Comparison of ENCODE assay signal across 16 mouse cellular contexts in genomic region chr1:156460216-156460615, GRCm38 (mm10). TPM values are rescaled to one million over a fixed set of nuclear protein-coding genes. Genes with fewer than 3 reads are reported as not detected.
DNase-seq lines count a peak whose midpoint lies in the region; ATAC-seq and TF ChIP-seq lines count a peak whose summit lies in the region.
"Had no signal": no experiment of that assay in that cellular context is flagged by ENCODE, and none has a peak within 500 bp of the region (broad histone marks: within the 10 kb centered on the region; RNA-seq: fewer than 3 reads in every experiment).

No protein-coding gene starts in this region.

- no peaks in the 10 kb centered on the region for H3K27me3 ChIP-seq in heart, embryonic 10.5 days (ENCODE audit: insufficient read depth, poor library complexity, severe bottlenecking)
- no peaks in the 10 kb centered on the region for H3K27me3 ChIP-seq in liver, embryonic 11.5 days (replicated peaks; ENCODE audit: control insufficient read depth, insufficient read depth, low read length)
- no peaks in the 10 kb centered on the region for H3K27me3 ChIP-seq in liver, embryonic 15.5 days
- H3K27me3 ChIP-seq in hindbrain, embryonic 11.5 days (ENCODE audit: control insufficient read depth, insufficient read depth, low read length) = no peaks in the 10 kb centered on the region
- H3K27me3 ChIP-seq: hindbrain, embryonic 12.5 days had no signal

- H3K9me3 ChIP-seq in heart, embryonic 10.5 days = no peaks in the 10 kb centered on the region
- H3K9me3 ChIP-seq in liver, embryonic 11.5 days (ENCODE audit: control insufficient read depth, low read length) = no peaks in the 10 kb centered on the region
- H3K9me3 ChIP-seq in liver, embryonic 15.5 days (replicated peaks) = no peaks in the 10 kb centered on the region
- H3K9me3 ChIP-seq in hindbrain, embryonic 11.5 days (ENCODE audit: control insufficient read depth, low read length) = no peaks in the 10 kb centered on the region
- H3K9me3 ChIP-seq: embryonic facial prominence, embryonic 10.5 days; hindbrain, embryonic 12.5 days had no signal

- TF ChIP-seq POLR2A in bone marrow macrophage, adult 2 months (IDR thresholded peaks at IDR 0.05; ENCODE audit: borderline replicate concordance, low read depth, low read length) = no peak

- H3K36me3 ChIP-seq in heart, embryonic 10.5 days = peaks cover 26% of the 10 kb centered on the region
- peaks cover 2% of the 10 kb centered on the region; the same call in 1 of the 2 replicates for H3K36me3 ChIP-seq in liver, embryonic 11.5 days (ENCODE audit: control insufficient read depth, insufficient read depth, low read length)
- no peaks in the 10 kb centered on the region for H3K36me3 ChIP-seq in liver, embryonic 15.5 days (replicated peaks)
- H3K36me3 ChIP-seq in hindbrain, embryonic 11.5 days (ENCODE audit: control insufficient read depth, insufficient read depth, low read length) = no peaks in the 10 kb centered on the region
- H3K36me3 ChIP-seq: hindbrain, embryonic 12.5 days had no signal

- no peak for ATAC-seq in liver, embryonic 11.5 days (replicated peaks; ENCODE audit: low FRiP score)
- ATAC-seq in liver, embryonic 15.5 days (ENCODE audit: insufficient read depth) = no peak
- ATAC-seq in hindbrain, embryonic 11.5 days (ENCODE audit: low FRiP score) = no peak

- H3K4me2 ChIP-seq in liver, embryonic 11.5 days = no peak overlapping the region
- H3K4me2 ChIP-seq in liver, embryonic 15.5 days = no peak overlapping the region
- H3K4me2 ChIP-seq in hindbrain, embryonic 11.5 days (replicated peaks; ENCODE audit: low read depth, low read length) = no peak overlapping the region
- H3K4me2 ChIP-seq: hindbrain, embryonic 12.5 days; midbrain, embryonic 11.5 days had no signal

- H3K9ac ChIP-seq in liver, embryonic 11.5 days (ENCODE audit: low read depth, low read length) = no peak overlapping the region
- H3K9ac ChIP-seq in liver, embryonic 15.5 days = no peak overlapping the region
- no peak overlapping the region for H3K9ac ChIP-seq in hindbrain, embryonic 11.5 days (ENCODE audit: low read depth, low read length)
- H3K9ac ChIP-seq: hindbrain, embryonic 12.5 days had no signal

- DNase-seq in heart, embryonic 10.5 days (ENCODE audit: low spot score) = no peak
- DNase-seq in heart, postnatal 10 days = no peak
- DNase-seq in liver, embryonic 11.5 days (ENCODE audit: low spot score) = no peak
- no peak for DNase-seq in liver
- no peak for DNase-seq in ovary, postnatal 36 days (ENCODE audit: low spot score)
- DNase-seq in hindbrain, embryonic 11.5 days (ENCODE audit: low spot score) = no peak
- DNase-seq: cerebellum, adult 9-10 months; lung, postnatal 14 days; right cerebral cortex, adult 18-20 months had no signal

- intact Hi-C loops in heart, postnatal 10 days (cut with DNase I) = no loop called here

- H3K4me3 ChIP-seq in heart, embryonic 10.5 days = no peak overlapping the region
- H3K4me3 ChIP-seq in liver, embryonic 11.5 days (ENCODE audit: low read depth, low read length) = no peak overlapping the region
- no peak overlapping the region for H3K4me3 ChIP-seq in bone marrow macrophage, adult 2 months (ENCODE audit: insufficient read depth, low read length)
- no peak overlapping the region for H3K4me3 ChIP-seq in liver, embryonic 15.5 days (replicated peaks)
- H3K4me3 ChIP-seq in hindbrain, embryonic 11.5 days (ENCODE audit: low read depth, low read length) = no peak overlapping the region
- H3K4me3 ChIP-seq: embryonic facial prominence, embryonic 10.5 days; hindbrain, embryonic 12.5 days; left cerebral cortex, adult 2 months had no signal

- TF ChIP-seq CTCF in bone marrow macrophage, adult 2 months (IDR thresholded peaks at IDR 0.05; ENCODE audit: low read depth, low read length) = no peak

- 90% methylated on average over 4 of the region's 4 CpGs for WGBS in heart, embryonic 10.5 days
- 88% methylated on average over 4 of the region's 4 CpGs for WGBS in liver, embryonic 11.5 days
- WGBS in liver, embryonic 15.5 days (ENCODE audit: insufficient replicate concordance) = 77% methylated on average over 4 of the region's 4 CpGs
- 90% methylated on average over 4 of the region's 4 CpGs for WGBS in hindbrain, embryonic 11.5 days

- peaks cover 17% of the 10 kb centered on the region for H3K4me1 ChIP-seq in heart, embryonic 10.5 days
- H3K4me1 ChIP-seq in liver, embryonic 11.5 days (replicated peaks; ENCODE audit: control insufficient read depth, insufficient read depth, low read length) = peaks cover 34% of the 10 kb centered on the region
- peaks cover 42% of the 10 kb centered on the region for H3K4me1 ChIP-seq in bone marrow macrophage, adult 2 months (ENCODE audit: control insufficient read depth, insufficient read depth, low read length)
- H3K4me1 ChIP-seq in liver, embryonic 15.5 days (replicated peaks) = peaks cover 58% of the 10 kb centered on the region
- no peaks in the 10 kb centered on the region for H3K4me1 ChIP-seq in hindbrain, embryonic 11.5 days (replicated peaks; ENCODE audit: control insufficient read depth, insufficient read depth, low read length)
- H3K4me1 ChIP-seq: embryonic facial prominence, embryonic 10.5 days; hindbrain, embryonic 12.5 days had no signal

- H3K27ac ChIP-seq in heart, embryonic 10.5 days = 0 out of 2 replicates have a peak overlapping the region, but pooled peaks have one; percentile 36
- H3K27ac ChIP-seq in liver, embryonic 11.5 days (ENCODE audit: low read depth, low read length) = 0 out of 2 replicates have a peak overlapping the region, but pooled peaks have one; percentile 26
- H3K27ac ChIP-seq in bone marrow macrophage, adult 2 months (ENCODE audit: insufficient read depth, low read depth, low read length) = peak overlapping the region; percentile 36
- peak overlapping the region; percentile 62; the same call in 1 of the 2 replicates for H3K27ac ChIP-seq in liver, embryonic 15.5 days (replicated peaks)
- H3K27ac ChIP-seq in hindbrain, embryonic 11.5 days (ENCODE audit: low read depth, low read length) = no peak overlapping the region
- H3K27ac ChIP-seq: embryonic facial prominence, embryonic 10.5 days; hindbrain, embryonic 12.5 days; left cerebral cortex, adult 2 months had no signal

RNA-seq across cellular contexts. Expression of gene Soat1, which starts 13.9 kb away (rescaled TPM):
- 45.6 and 60.6 TPM in 2 replicates for polyA plus RNA-seq in heart, embryonic 10.5 days (2016; fragmentation: Nextera tagmentation; extraction: Ambion mirVana)
- total RNA-seq in heart, postnatal 10 days (2021) = 10 to 100 TPM; 22.2 to 29.6 TPM
- polyA plus RNA-seq in liver, embryonic 11.5 days (2014; fragmentation: Nextera tagmentation; extraction: Ambion mirVana) = 29.3 and 32.2 TPM in 2 replicates
- 294 and 305 TPM in 2 replicates for polyA plus RNA-seq in bone marrow macrophage, adult 2 months (2012; ENCODE audit: insufficient read depth, insufficient read length, missing spikeins)
- 20.5 and 22.3 TPM in 2 replicates for polyA plus RNA-seq in liver, embryonic 15.5 days (2015; fragmentation: Nextera tagmentation; extraction: Ambion mirVana)
- 18.2 and 25.7 TPM in 2 replicates for polyA plus RNA-seq in hindbrain, embryonic 11.5 days (2014; fragmentation: Nextera tagmentation; extraction: Ambion mirVana)

RNA-seq across cellular contexts. Expression of gene Axdnd1, which starts 39.3 kb away (rescaled TPM):
- 0.20 and 0.43 TPM in 2 replicates for polyA plus RNA-seq in heart, embryonic 10.5 days (2016; fragmentation: Nextera tagmentation; extraction: Ambion mirVana)
- total RNA-seq in heart, postnatal 10 days (2021) = under 1 TPM in 1 of 2 experiments, not detected in 1; 0.12 TPM
- polyA plus RNA-seq in liver, embryonic 11.5 days (2014; fragmentation: Nextera tagmentation; extraction: Ambion mirVana) = 0.05 and 0.18 TPM in 2 replicates
- polyA plus RNA-seq in bone marrow macrophage, adult 2 months (2012; ENCODE audit: insufficient read depth, insufficient read length, missing spikeins) = 1.8 and 3.0 TPM in 2 replicates
- polyA plus RNA-seq in liver, embryonic 15.5 days (2015; fragmentation: Nextera tagmentation; extraction: Ambion mirVana) = not detected in 2 replicates
- 0.28 TPM in 1 of 2 replicates, not detected in the other for polyA plus RNA-seq in hindbrain, embryonic 11.5 days (2014; fragmentation: Nextera tagmentation; extraction: Ambion mirVana)
- total RNA-seq: gastrocnemius, adult 18-20 months had no signal
